In genomic region chr7:88206914-88207710, GRCm38 (mm10) we compare ENCODE assay signal across 8 mouse cellular contexts.
A peak's percentile ranks its signal among the peaks of the same experiment; 100 is the strongest.
DNase-seq lines count a peak whose midpoint lies in the region; ATAC-seq lines count a peak whose summit lies in the region.
"Had no signal": no experiment of that assay in that cellular context is flagged by ENCODE, and none has a peak within 500 bp of the region (broad histone marks: within the 10 kb centered on the region; RNA-seq: fewer than 3 reads in every experiment).

No protein-coding gene starts in this region.

- peak; percentile 60 for DNase-seq in A20 (ENCODE audit: low read depth, low spot score)
- DNase-seq in CD4-positive helper T cell, adult 2 months (ENCODE audit: low read depth, low spot score): peak; percentile 3
- peak; percentile 14 to 21 for DNase-seq in left cerebral cortex, postnatal 10 days (ENCODE audit: extremely low spot score in 1 of 2, low spot score in 2 of 2)
- DNase-seq in right cerebral cortex, postnatal 14 days: peak; percentile 14
- no peak for DNase-seq in adrenal gland, postnatal 36 days
- DNase-seq in heart, adult 18-20 months: no peak

- H3K9me3 ChIP-seq in forebrain, embryonic 12.5 days: no peaks in the 10 kb centered on the region
- H3K9me3 ChIP-seq: liver, embryonic 15.5 days had no signal

- H3K4me1 ChIP-seq in forebrain, embryonic 12.5 days: peaks cover 13% of the 10 kb centered on the region
- H3K4me1 ChIP-seq: liver, embryonic 15.5 days had no signal

- 6% methylated on average over 10 of the region's 10 CpGs for WGBS in forebrain, embryonic 12.5 days

- H3K36me3 ChIP-seq in forebrain, embryonic 12.5 days (replicated peaks): no peaks in the 10 kb centered on the region
- H3K36me3 ChIP-seq: liver, embryonic 15.5 days had no signal

- peak overlapping the region; percentile 63 for H3K27ac ChIP-seq in forebrain, embryonic 12.5 days
- H3K27ac ChIP-seq: liver, embryonic 15.5 days had no signal

- H3K27me3 ChIP-seq in forebrain, embryonic 12.5 days: no peaks in the 10 kb centered on the region
- H3K27me3 ChIP-seq: liver, embryonic 15.5 days had no signal

- no peak overlapping the region for H3K4me3 ChIP-seq in forebrain, embryonic 12.5 days (replicated peaks)
- H3K4me3 ChIP-seq: liver, embryonic 15.5 days had no signal

- ATAC-seq in forebrain, embryonic 12.5 days (ENCODE audit: low FRiP score): peak; percentile 85

- H3K9ac ChIP-seq in forebrain, embryonic 12.5 days: no peak overlapping the region
- H3K9ac ChIP-seq: liver, embryonic 15.5 days had no signal

- peak overlapping the region; percentile 25 for H3K4me2 ChIP-seq in forebrain, embryonic 12.5 days
- H3K4me2 ChIP-seq: liver, embryonic 15.5 days had no signal

- intact Hi-C loops in left cerebral cortex, postnatal 10 days (cut with DNase I): no loop called here

Comparison
In these comparisons a context has a peak if more than half of its experiments do, and no peak if none do; other contexts are left out.
1. DNase-seq: peak in A20 (single experiment), CD4-positive helper T cell, adult 2 months (single experiment), left cerebral cortex, postnatal 10 days (2 of 2) and right cerebral cortex, postnatal 14 days (single experiment); none in adrenal gland, postnatal 36 days (0 of 2) and heart, adult 18-20 months (0 of 2).